Mouse (Mus musculus) kidney, adult 18-20 months (tissue): ENCODE measurements at regions not wholly inside any gene's neighbourhood (a gene's known extent, or its start where the extent isn't known, plus 50 kb on each side); places are given as distances from the start of the nearest gene placed in this dataset.

Source experiments
- DNase-seq: peaks from one replicate; pipeline ENCODE4 v3.0.0; 2021

GRCm38 (mm10) chr6:11796361-11796760, 110.9 kb downstream of the Ndufa4 start:
- no peak for DNase-seq

- DNase-seq: peak; percentile 25
Observed at GRCm38 (mm10) chr6:11793366-11793765, 113.9 kb downstream of the Ndufa4 start.

- DNase-seq: no peak
Observed at GRCm38 (mm10) chr6:11792186-11792585, 115.1 kb downstream of the Ndufa4 start.

- DNase-seq: no peak
Observed at GRCm38 (mm10) chr6:11791056-11791455, 116.2 kb downstream of the Ndufa4 start.

GRCm38 (mm10) chr6:11773992-11774391, 133.3 kb downstream of the Ndufa4 start:
- no peak for DNase-seq

GRCm38 (mm10) chr6:11762912-11763311, 144.4 kb downstream of the Ndufa4 start:
- no peak for DNase-seq

GRCm38 (mm10) chr6:11737667-11738066, 169.6 kb downstream of the Ndufa4 start:
- DNase-seq: no peak

- DNase-seq: no peak
Observed at GRCm38 (mm10) chr6:11731126-11731525, 176.2 kb downstream of the Ndufa4 start.

- DNase-seq: no peak
Observed at GRCm38 (mm10) chr6:11730667-11731066, 176.6 kb downstream of the Ndufa4 start.

GRCm38 (mm10) chr6:11727806-11728205, 179.5 kb downstream of the Ndufa4 start:
- DNase-seq: no peak

- no peak for DNase-seq
Observed at GRCm38 (mm10) chr6:11727370-11727769, 179.9 kb downstream of the Ndufa4 start.

GRCm38 (mm10) chr6:11723519-11723918, 183.8 kb downstream of the Ndufa4 start:
- no peak for DNase-seq

GRCm38 (mm10) chr6:11720274-11720673, 187.0 kb downstream of the Ndufa4 start:
- no peak for DNase-seq

GRCm38 (mm10) chr6:11710581-11710980, 196.7 kb downstream of the Ndufa4 start:
- DNase-seq: no peak

- DNase-seq: no peak
Observed at GRCm38 (mm10) chr6:11709465-11709864, 197.8 kb downstream of the Ndufa4 start.
